Mouse (Mus musculus): ENCODE results near the gene Bpifa6.
"Not testable (repeated sequence)": the region's sequence is repeated elsewhere in the genome, so short reads cannot be mapped to it uniquely, and the experiment has no call there.

Gene Bpifa6

GRCm38 (mm10) chr2:153974582-153974981, at the start of gene Bpifa6:
TSS of gene Bpifa6 (plus strand) at chr2:153974945.
- DNase-seq, result no peak

DNA sequence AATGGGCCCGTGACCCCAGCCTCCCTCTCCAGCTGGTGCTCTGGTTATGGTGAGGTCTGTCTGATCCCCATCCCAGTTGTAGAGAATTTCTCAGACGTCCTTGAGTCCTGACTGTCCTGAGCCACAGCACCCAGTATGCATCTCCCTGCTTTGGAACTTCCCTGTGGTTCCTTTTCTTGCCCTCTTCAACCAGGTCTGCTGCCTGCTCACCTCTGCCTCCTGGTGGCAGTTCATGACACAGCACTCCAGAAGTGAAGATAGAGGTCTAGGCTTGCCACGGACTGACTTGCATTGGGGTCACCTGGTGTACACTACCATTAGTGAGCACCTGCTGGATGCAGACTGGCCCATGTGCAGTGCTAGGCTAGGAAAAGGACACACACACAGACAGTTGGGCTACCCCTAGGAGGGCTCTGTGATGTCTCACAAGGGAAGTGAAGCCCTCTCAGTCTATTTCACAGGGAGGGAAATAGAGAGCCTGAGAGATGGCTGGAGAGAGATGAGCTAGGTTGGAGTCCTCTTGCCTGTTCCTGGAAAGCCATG, 44.8 kb upstream of the Bpifa6 start:
- peak; percentile 61 for DNase-seq

GRCm38 (mm10) chr2:153931125-153931524, 43.6 kb upstream of the Bpifa6 start:
- no peak for DNase-seq

GRCm38 (mm10) chr2:153933311-153933710, 41.4 kb upstream of the Bpifa6 start:
- no peak for DNase-seq

DNA sequence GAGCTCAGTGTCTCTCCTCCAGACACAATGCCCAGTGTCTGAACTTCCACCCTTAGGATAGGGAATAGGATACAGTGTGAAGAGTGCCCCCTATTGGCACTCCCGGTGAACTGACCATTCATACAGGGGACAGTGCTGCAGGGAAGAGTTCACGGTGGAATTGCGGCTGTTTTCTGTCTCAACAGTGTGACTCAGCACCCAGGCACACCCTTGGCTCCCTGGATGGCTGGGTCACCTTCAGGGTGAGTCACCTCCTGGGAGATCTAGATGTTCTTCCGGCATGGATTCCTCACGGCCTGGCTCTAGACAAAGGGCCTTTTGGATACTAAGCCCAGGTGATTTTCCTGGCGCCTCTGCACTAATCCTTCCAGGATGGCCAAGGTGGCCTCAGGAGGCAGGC, 39.4 kb upstream of the Bpifa6 start:
- no peak for DNase-seq

GRCm38 (mm10) chr2:153937843-153938242, 36.9 kb upstream of the Bpifa6 start, which contains the start of gene Bpifb4:
TSS of gene Bpifb4 (plus strand) at chr2:153938212.
- no peak for DNase-seq

GRCm38 (mm10) chr2:153943537-153943936, 31.2 kb upstream of the Bpifa6 start:
- DNase-seq, result peak; percentile 64

- DNase-seq, result no peak
These were observed 30.2 kb upstream of the Bpifa6 start for GRCm38 (mm10) chr2:153944567-153944966.

DNA sequence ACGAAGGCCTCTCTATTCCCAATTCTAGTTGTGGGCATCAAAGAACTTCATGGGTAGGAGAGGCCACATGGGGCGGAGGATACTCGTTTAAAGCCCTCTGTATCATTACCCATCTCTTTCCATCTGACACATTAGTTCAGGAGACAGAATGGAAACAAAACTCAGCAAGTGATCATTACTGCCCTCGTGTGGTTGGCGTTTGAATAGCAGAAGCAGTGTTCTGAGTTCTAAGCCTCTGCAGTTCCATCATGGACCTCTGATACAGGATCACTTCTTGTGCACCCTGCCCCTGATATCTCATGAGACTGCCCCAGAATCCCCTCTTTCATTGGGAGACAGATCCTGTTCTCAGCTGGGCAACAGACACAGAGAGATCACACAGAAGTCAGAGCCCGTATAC, 21.8 kb upstream of the Bpifa6 start:
- peak; percentile 63 for DNase-seq

GRCm38 (mm10) chr2:153953836-153954235, 20.9 kb upstream of the Bpifa6 start:
- DNase-seq, result no peak

- peak; percentile 67 for DNase-seq
These were observed 11.9 kb upstream of the Bpifa6 start for GRCm38 (mm10) chr2:153962821-153963331.

DNA sequence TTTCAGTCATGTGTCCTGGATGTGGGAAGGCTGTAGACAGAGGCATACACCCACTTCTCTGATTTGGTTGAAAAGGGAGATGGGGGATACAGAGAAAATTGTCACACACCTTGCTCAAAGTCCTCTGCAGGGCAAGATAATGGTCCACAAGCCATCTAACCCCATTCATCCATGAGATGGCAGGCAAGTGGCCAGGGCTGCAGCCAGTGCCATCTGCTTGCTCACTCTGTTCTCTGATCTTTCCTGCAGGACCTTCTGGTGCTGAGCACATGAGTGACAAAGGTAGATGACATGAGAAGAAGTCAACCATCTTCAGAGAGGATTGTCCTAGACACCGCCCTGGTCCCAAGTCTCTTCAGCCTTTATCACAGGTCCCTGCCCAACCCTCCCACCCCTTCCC, 11.4 kb upstream of the Bpifa6 start:
- DNase-seq, result peak; percentile 94

- no peak for DNase-seq
These were observed 4.5 kb upstream of the Bpifa6 start for GRCm38 (mm10) chr2:153970221-153970620.

DNA sequence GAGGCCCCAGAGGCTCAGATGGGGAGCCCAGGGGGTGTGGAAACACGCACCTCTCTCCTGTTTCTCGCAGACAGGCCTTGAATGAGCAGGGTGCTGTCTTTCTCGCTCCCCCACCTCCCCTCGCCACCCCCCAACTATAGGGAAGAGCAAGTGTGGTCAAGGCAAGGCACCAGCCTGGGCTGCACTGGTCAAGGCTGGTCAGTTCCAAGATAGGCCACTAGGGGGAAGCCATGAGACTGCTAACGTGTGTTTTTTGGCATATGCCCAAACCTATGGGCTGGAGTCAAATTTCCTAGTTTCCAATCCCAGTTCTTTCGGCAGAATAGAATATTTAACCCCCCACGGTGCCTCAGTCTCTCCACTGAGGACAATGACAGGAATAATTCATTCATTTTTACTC, 21.0 kb downstream of the Bpifa6 start:
- DNase-seq, result peak; percentile 72

GRCm38 (mm10) chr2:154000501-154000900, 25.8 kb downstream of the Bpifa6 start:
- DNase-seq, result no peak

DNA sequence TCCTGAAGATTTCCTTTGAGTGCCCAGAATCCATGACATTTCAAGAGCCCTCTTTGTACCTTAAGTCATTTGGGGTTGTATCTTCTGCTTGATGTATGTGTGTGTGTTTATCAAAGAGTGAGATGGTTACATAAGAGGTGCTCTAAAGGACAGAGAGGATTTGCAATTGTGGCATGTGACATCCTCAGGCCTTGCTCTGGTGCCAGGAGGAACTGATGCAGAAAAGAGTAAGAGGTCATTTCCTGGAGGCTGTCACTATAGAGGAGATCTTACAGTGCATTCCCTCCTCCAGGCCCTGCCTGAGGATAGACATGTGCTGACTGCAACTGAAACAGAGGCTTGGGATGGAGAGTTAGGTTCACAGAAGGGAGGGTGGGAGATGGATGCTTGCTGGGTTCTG, 26.3 kb downstream of the Bpifa6 start:
- no peak for DNase-seq

GRCm38 (mm10) chr2:154004456-154004855, 29.7 kb downstream of the Bpifa6 start:
- no peak for DNase-seq

DNA sequence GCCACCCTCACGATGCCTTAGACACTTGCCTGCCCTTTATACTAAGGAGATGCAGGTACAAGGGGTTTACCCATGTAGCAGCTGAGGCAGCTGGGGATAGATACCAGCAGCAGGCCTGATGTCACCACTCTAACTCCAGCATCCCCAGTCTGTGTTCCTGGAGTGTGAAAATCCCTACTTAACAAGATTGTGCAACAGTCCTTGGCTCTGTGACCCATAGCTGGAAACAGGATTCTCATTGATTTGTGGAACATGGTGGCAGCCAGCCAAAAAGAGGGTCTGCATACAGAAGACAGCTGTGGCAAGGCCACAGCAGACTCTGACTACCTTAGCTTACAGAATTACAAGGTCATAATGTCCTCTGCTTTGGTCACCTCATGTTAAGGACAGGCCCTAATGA, 30.3 kb downstream of the Bpifa6 start:
- no peak for DNase-seq

GRCm38 (mm10) chr2:154005734-154006133, 31.0 kb downstream of the Bpifa6 start:
- no peak for DNase-seq

DNA sequence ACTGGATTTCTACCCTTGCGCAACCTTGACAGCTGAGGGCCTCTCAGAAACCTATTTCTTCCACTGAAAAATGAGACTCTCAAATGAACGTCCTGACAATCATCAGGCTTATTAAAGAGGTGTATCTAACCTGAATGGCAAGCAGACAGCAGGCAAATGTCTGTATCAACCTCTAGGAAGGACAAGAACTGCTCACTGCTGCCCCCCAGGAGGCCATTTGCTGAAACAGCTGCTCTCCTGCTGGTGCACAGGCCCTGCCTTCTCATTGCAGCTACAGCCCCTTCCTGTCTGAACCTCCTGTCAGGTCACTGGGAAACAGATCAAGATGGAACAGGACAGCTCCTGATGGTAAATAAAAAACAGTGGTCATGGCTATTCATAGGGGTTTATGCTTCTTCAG, 31.6 kb downstream of the Bpifa6 start:
- no peak for DNase-seq

GRCm38 (mm10) chr2:154007381-154007780, 32.6 kb downstream of the Bpifa6 start:
- DNase-seq, result no peak

DNA sequence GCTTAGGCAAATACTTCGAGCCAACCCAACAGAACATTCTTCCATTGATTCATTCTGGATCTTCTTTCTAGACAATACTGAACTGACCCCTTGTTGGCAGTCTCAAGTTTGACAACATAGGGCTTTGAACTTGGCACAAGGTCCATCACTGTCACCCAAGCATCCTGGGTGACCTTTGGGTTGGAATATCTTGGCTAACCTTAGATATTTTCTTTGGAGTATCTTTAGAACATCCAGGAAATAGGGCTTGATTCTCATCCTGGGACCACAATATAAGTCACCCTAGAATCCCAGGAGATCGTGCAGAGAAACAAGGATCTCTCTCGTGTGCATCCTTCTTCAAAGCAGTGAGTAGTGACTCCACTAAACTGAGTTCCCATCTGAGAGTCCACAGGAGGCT, 33.2 kb downstream of the Bpifa6 start, which contains the start of gene Bpifa2:
TSS of gene Bpifa2 (plus strand) at position 301 of the 400 bp plus-strand sequence.
- DNase-seq, result no peak

DNA sequence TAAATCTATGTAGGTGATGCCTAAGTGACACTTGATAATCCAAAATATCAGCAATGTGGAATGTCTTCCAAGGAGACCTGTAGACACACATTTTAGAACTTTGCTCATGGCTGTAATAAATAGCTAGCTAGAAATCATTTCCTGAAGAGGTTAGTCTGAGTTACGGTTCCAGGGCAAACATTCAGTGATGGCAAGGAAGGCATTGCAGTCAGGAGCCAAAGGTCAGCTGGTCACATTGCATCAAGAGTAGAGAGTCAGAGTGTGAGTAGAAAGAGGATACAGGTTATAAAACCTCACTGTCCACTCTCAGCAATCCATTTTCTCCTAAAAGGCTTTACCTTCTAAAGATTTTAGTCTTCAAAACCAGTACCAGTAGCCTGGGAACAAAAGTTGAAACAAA, 43.2 kb downstream of the Bpifa6 start:
- DNase-seq, result no peak

DNA sequence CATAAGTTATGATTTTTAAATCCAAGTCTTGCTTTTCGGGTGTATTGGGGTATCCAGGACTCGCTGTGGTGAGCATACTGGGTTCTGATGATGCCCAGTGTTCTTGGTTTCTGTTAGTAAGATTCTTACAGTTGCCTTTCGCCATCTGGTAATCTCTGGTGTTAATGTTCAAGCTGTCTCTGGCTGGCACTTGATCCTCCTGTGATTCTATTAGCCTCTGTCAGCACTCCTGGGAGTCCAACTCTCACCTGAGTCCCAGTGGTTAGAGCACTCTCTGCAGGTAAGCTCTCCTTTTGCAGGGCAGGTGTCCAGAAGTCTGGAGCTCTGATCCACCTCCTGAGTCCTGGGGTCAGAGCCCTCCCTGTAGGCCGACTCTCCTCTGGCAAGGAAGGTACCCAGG, 49.9 kb downstream of the Bpifa6 start:
- DNase-seq, result not testable (repeated sequence)

GRCm38 (mm10) chr2:154038932-154039331, 64.2 kb downstream of the Bpifa6 start:
- peak; percentile 58 for DNase-seq

Data from cerebellum, adult 11 months (tissue).